Mouse (Mus musculus): ENCODE results near the gene 1810065E05Rik.

Gene 1810065E05Rik

DNA sequence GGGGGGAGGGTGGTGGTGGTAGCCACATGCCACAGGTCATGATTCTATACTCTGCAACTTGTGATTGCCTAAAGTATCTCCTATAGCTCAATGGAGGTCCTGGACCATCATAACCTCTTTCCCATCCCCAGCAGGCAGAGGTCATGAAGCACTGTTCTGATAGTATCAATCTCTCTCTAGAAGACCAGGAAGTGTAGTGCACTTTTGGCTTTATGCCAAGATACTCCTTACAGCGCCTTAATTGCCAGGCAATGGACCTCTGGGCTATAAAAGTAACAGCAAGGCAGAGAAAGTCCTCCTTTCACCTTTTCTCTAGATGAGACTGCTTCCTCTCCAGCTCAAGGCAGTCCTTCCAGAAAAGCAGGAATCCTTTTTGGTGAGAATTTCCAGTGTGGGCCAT, at the start of gene 1810065E05Rik:
Gene 1810065E05Rik, plus strand, starts transcription at position 297 of the 400 bp plus-strand sequence.
- no peak for ATAC-seq (ENCODE audit: low TSS enrichment)

DNA sequence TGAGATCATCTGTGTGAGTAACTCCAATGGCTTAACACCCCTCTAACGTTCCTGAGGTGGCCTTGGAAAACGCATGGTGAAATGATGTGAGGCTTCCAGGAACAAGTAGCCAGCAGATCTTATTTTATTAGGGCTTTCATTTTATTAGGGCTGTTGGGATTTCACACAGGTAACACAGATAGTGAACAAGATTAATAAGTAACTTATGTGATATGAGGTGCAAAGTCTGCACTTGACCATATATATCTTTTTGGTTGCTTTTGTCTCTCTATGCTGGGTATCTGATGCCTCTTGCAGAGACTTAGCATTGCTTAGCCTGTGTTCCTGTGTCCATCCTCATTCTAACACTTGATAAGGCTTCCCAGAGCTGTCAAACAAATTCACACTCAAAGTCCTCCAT, 43.6 kb upstream of the 1810065E05Rik start:
- no peak for ATAC-seq (ENCODE audit: low TSS enrichment)

DNA sequence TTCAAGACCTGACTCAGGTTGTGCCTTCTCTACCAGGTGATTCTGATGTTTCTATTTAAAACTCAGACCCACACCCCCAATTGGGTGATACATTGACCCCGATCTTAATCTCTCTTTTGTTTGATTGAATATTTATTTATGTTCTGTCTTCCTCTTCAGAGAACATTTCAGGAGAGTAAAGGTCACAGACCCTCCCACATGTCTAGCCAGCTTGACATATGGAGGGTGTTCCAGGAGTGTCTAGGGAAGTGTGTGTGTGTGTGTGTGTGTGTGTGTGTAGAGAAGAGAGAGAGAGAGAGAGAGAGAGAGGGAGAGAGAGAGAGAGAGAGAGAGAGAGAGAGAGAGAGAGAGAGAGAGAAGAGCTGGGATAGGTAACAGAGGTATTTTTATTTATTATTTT, 43.2 kb upstream of the 1810065E05Rik start:
- ATAC-seq (ENCODE audit: low TSS enrichment): no peak

DNA sequence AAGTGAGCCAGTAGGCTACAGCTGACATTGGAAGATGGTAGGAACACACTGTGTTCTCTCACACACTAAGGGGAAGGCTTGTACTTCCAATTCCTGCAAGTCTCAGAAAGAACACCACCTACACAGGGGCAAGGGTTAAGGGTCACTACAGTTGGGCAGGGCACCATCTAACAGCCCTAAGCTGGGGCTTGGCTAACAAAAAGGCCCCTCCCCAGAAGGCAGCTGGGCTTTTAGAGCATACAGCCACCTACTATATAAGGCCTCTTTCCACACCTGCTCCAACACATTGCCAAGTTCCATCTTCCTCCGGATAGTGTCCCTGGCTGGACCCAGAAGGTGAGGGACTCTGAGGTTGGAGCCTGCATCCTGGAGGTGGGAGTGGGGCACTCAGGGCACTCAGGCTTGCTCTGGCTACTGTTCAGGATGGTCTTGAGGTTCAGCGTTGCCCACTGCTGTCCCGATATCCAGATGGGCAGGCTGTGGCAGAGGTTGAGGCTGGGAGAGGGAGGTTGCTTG, 42.1 kb upstream of the 1810065E05Rik start, which contains the start of gene Lypd8:
Gene Lypd8, plus strand, starts transcription at position 281 of the 516 bp plus-strand sequence.
- no peak for ATAC-seq (ENCODE audit: low TSS enrichment)

DNA sequence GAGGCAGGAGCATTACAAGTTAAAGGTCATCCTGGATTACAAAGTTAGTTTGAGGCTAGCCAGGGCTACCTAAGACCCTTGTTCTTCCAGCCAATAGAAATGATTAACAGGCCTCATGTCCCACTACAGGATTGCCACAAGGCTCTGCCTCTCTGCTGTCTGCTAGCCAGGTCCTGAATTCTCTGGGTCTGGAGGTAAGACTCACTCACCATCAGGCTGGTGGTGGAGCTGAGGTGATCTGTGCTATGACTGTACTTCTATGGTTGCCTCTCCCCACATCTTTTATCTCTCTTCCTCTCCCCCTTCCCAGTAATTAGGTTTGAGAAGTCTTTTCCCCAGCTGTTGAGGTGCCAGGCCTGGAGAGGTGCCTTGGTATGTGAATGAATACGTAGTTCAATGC, 41.4 kb upstream of the 1810065E05Rik start:
- ATAC-seq (ENCODE audit: low TSS enrichment): no peak

DNA sequence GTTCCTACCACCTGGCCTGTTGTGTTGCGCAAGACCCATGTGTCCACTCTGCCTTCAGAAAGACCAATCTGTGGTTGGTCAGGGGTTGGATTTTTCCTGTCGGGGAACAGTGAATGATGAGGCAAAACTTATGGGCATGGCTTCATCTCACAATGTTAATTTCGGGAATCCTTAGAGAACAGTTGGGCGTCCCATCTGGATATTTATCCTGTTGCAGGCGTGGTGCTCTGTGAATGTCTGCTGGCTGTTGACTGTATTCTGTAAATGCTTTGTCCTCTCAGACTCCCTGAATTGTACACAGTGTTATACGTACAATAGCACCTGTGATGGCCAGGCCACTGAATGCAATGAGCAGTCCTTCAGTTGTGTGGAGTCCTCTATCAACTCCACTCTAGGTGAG, 38.4 kb upstream of the 1810065E05Rik start:
- ATAC-seq (ENCODE audit: low TSS enrichment): no peak

DNA sequence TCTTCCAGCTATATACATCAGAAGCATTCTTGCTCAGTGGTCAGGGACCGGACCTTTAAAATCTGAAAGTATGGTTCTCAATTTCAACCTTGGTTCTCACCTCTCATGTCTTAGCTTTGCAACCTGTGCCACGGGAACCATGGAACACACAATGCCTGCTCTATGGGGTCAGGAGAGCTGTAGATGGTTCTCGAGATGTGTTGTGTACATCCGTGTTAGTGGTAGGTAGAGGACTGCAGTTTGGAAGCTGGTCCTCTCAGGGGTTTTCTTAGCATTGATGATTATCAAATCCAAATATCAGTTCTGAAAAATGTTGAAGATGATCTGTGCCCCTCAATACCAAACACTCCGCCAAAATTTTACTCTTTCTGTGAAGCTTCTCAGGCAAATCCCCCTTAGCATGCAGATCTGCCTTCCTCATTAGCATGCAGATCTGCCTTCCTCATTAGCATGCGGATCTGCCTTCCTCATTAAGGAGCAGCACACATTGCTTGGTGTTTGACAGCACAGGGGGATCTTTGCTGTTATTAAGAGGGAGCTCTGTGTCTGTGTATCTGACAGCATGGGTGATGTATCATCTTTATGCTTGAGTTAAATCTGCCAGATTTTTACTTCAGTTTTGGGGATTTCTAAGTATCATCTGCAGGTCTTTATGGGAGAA, 20.8 kb upstream of the 1810065E05Rik start:
- ATAC-seq (ENCODE audit: low TSS enrichment): no peak

DNA sequence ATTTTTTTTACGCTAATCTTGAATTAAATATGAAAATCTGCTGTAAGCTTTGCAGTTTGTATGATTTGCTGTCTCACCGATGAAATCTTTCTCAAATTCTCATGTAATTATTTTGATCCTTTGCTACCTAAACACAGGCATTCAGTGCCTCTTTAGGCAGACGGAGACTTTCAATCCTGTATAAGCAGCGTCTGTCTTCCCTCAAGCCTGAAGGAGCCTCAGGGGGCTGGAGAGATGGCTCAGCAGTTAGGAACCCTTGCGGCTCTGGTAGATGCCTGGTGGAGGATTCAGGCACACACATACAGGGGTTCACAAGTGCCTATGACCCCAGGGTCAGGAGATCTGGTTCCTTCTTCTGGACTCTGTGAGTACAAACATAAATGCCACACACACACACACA, 20.3 kb upstream of the 1810065E05Rik start:
- no peak for ATAC-seq (ENCODE audit: low TSS enrichment)

DNA sequence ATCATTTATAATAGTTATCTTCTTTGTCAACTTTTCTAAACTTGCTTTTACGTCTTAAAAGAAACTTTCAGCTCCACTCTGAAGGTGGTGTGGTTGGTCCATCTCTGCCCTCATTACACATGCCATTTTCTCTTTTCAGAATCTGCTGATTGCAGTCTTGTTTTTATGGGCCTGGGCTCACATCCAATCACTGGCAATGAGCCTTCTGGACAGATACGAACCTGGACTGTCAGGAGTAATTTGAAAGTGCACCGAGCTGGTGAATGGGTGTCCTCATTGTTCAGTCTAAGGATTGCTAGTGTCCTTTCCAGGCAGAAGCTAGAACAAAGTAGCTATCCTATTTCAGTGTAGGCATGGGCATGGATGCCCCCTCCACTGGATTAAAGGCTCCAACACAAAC, 12.8 kb upstream of the 1810065E05Rik start:
- no peak for ATAC-seq (ENCODE audit: low TSS enrichment)

DNA sequence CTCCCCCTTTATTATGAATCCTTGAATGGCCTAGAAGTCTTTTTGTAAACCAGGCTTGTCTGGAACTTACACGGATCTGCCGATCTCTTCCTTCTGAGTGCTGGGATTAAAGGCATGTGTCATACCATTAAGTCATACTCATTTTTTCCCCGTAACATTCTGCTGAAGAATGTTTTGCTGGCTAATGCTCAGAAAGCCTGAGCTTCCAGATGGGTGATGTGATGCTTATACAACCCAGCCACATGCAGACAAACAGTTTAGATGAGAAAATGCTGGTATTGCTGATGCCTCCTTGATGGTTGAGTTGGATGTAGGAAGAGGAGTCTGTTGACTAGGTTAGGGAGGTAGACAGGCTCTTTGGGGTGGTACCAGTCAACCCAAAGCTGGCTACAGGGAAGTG, 2.6 kb upstream of the 1810065E05Rik start:
- ATAC-seq (ENCODE audit: low TSS enrichment): no peak

DNA sequence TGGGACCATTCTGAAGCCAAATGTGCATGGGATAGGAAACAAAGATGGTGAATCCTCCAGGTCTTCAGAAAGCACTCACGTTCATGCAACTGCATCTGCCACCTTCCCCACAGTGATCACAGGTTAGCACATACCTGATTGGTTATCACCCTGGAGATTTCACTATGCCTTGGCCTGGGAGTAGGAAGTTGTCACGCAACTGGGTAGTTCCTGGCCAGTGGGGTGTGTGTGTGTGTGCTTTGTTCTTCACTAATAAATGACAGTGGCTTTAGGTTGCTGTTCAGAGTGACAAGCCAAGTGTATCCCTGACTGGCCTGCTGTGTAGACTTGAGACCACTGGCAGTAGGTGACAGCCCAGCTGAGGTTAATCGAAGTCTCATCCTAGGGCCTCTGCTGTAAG, 11.3 kb downstream of the 1810065E05Rik start, which contains the start of gene Gm12253:
Gene Gm12253, plus strand, starts transcription at position 301 of the 400 bp plus-strand sequence.
- no peak for ATAC-seq (ENCODE audit: low TSS enrichment)

DNA sequence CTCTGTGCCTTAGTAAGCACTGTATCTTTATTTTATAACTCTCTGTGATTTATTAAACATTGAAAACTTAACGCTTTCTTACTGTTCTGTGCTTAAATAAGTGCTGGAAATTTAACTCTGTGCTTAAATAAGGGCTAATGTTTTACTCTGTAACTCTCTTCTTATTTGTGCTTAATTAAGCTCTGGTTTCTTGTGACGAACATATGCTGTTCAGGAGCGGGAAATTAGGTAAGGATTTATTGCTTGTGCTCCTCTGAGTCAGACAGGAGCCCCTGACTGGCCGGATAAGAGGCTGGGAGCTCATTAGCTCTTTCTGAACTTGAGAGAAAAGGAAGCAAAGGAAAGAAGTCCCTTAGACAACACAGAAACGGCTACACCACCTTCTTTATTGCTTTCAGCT, 17.0 kb downstream of the 1810065E05Rik start:
- ATAC-seq (ENCODE audit: low TSS enrichment): no peak

DNA sequence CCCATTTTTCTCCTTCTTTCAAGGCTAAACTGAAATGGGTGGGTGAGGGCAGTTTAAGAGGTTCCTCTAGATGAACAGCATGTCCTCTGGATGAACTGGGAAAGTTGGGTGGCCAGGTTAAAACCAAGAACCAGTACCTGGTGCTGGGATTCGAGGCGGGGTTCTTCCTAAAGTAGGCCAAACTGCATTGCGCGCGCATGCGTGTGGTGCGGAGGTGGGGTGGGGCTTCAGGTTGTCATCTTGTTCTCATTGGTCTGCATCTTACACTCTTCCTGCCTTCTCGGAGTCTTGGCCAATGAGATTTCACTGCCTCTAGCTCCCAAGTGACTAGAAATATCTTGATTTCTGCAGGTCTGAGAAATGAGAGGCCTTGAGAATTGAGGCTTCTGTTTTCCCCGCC, 31.8 kb downstream of the 1810065E05Rik start, which contains the start of gene Lypd9:
Gene Lypd9, minus strand, starts transcription at position 165 of the 400 bp plus-strand sequence.
- ATAC-seq (ENCODE audit: low TSS enrichment): no peak

DNA sequence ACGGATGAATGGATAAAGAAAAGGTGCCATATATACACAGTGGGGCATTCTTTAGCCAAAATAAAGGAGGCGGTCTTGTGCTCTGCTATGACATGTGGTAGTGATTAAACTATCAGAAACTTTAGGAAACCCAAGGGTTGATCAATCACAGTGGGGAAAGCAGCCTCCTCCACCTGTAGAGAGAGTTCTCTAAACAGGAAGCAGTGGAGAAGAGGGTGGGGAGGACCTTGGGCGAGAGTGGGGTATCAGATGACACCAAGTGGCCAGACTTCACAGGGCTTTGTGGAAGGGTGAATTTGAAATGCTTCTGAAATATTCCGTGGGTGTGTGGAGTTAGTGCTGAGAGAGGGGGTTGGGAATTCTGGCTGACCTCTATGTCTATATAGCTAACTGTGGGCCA, 32.7 kb downstream of the 1810065E05Rik start:
- no peak for ATAC-seq (ENCODE audit: low TSS enrichment)

DNA sequence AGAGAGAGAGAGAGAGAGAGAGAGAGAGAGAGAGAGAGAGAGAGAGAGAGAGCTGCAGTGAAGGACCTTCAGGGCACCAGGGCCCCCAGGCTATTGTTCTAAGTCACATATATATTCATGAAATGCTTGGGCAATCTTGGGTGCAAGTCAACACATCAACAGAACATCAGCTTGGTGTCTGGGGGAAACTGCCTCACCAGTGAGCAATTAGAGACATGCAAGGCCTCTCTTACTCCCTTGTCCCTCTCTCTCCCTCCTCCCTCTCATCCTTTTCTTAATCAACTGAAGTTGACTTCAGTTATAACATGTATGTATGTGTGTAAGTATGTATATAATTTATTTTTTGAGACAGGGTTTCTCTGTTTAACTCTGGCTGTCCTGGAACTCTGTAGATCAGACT, 41.3 kb downstream of the 1810065E05Rik start, which contains the start of gene Olfr30:
Gene Olfr30, minus strand, starts transcription at position 101 of the 400 bp plus-strand sequence.
- no peak for ATAC-seq (ENCODE audit: low TSS enrichment)

Measured in frontal cortex, adult (tissue).